Mouse (Mus musculus): Measurements from ENCODE around the gene Gm6408.
"Not testable (repeated sequence)": the region's sequence is repeated elsewhere in the genome, so short reads cannot be mapped to it uniquely, and the experiment has no call there.

The Gm6408 gene

GRCm38 (mm10) chr5:146481665-146482064 lies at the start of gene Gm6408:
Gene Gm6408, plus strand, starts transcription at chr5:146481965.
- DNase-seq (ENCODE audit: low spot score in 2 of 2), result not testable (repeated sequence)

DNA sequence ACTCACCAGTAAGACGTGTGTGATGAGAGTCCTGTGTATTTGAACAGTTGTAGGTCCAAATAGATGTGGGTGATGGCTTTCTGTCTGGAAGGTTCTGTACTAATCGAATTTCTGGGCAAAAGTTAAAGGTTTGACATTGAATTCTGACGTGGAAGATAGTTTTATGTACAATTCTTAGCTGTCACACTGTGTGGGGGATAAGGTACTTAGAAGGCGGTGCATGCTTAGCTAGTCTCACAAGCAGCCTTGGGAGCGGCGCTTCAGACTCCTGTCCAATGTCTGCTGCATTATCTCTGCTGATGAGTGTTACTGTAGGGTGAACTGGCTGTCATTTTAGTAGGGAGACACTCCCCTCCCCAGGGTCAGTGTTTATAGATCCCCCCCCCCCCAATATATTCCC lies 49.3 kb upstream of the Gm6408 start:
- DNase-seq (ENCODE audit: low spot score in 2 of 2), result no peak

DNA sequence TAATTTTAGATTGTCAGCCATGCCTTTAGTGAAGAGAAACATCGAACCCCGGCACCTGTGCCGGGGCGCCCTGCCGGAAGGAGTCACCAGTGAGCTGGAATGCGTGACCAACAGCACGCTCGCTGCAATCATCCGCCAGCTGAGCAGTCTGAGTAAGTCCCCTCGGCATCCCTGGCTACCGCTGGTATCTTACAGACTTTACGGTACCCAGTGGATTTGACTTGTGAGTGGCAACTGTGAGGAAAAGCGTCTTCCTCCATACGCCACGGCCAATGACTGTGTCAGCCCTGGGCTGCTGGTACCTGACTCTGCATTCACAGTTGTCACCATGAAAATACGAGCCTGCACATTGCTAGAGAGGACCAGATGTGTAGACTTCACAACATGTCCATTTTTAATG lies 46.4 kb upstream of the Gm6408 start:
- no peak for DNase-seq (ENCODE audit: low spot score in 2 of 2)

DNA sequence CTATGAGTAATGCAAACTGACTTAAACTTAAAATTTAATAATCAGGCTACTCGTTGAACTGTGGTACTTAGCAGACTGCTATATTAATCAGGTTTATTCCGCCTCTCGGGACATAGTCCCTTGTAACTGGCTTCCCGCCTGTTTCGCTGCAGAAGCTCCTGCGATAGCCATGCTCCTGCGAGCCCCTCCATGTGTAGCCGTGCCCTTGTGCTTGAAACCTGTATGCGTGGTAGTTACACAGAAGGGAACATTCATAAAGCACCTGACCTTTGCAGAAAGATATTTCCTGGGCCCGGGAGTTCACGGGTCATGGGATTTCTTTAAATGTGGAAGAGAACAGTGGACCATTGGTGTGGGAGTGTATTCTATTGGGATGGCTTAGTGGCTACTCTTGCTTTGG lies 45.0 kb upstream of the Gm6408 start:
- no peak for DNase-seq (ENCODE audit: low spot score in 2 of 2)

DNA sequence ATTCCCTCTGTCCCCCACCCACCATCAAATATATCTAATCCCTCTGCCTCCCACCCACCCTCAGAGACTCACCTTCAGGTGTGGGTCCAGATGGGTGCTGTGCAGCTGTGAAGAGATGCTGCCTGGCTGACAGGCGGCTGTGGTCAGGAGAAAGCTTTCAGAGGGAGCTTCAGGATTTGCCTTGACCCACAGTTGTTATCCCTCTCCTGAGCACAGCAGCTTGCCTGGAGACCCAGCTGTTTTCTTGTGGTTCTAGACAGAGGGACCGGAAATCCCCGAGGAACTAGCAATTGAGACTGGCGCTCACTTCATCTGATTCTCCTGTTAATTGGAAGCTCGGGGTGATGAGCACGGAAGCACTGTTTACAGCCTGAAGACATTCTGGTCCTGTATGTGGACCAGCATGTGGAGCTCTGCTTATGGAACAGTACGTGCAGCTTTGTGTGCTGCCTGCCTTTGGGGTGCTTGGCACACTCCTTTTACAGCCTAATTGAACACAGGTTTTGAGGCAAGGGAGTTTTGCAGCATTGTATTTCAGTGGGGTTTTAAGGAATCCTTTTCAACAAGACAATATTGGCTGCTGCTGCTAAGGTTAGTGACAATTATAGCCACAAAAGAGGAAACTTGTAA lies 42.5 kb upstream of the Gm6408 start:
- DNase-seq (ENCODE audit: low spot score in 2 of 2), result no peak

DNA sequence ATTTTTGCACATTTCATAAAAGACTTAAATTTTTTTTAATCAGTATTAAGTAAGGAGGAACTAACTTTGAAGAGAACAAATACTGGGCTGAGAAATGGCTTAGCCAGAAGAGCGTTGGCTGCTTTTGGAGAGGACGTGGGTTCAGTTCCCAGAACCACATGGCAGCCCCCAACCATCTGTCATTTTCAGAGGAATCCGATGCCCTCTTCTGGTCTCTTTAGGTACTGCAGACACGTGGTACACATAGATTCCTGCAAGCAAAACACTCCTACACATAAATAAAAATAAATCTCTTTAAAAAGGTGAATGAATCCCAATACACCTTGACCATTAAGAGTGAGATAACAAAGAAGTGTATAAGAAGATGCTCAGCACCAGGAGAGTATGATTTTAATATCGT lies 41.5 kb upstream of the Gm6408 start:
- DNase-seq (ENCODE audit: low spot score in 2 of 2), result no peak

DNA sequence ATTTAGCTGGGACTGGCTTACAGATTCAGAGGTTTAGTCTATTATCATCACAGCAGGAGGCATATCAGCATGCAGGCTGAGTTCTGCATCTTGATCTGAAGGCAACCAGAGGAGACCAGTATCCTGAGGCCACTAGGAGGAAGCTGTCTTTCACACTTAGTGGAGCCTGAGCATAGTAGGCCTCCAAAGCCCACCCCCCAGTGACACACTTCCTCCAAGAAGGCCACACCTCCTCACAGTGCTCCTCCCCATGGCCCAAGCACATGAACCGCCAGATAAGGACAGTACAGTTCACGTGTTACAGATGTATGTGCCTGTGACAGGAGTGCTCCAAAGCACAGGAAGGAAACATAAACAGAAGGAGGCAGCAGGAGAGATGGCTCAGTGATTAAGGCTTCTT lies 39.0 kb upstream of the Gm6408 start:
- DNase-seq (ENCODE audit: low spot score in 2 of 2), result no peak

GRCm38 (mm10) chr5:146446633-146447032 lies 35.1 kb upstream of the Gm6408 start:
- DNase-seq (ENCODE audit: low spot score in 2 of 2), result no peak

- no peak for DNase-seq (ENCODE audit: low spot score in 2 of 2)
Measured at GRCm38 (mm10) chr5:146451592-146452254, 30.0 kb upstream of the Gm6408 start.

DNA sequence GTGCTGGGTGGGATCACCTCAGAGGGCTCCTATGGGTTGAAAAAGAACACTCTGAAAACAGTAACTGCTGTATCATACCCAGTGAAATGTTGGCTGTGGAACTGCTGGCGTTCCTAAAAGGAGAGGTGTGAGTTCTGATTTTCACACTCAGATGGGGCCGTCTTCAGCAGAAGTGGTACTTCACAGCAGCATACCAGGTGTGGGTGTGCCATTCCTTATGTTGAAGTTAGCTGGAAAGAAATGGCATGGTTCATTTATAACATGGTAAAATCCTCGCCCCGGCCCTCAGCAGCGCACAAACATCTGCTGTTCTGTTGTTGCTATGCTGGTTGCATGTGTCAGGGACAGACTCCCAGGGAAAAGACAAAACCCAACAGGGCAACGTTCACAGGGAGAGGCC lies 28.2 kb upstream of the Gm6408 start:
- no peak for DNase-seq (ENCODE audit: low spot score in 2 of 2)

GRCm38 (mm10) chr5:146461612-146462011 lies 20.2 kb upstream of the Gm6408 start:
- no peak for DNase-seq (ENCODE audit: low spot score in 2 of 2)

DNA sequence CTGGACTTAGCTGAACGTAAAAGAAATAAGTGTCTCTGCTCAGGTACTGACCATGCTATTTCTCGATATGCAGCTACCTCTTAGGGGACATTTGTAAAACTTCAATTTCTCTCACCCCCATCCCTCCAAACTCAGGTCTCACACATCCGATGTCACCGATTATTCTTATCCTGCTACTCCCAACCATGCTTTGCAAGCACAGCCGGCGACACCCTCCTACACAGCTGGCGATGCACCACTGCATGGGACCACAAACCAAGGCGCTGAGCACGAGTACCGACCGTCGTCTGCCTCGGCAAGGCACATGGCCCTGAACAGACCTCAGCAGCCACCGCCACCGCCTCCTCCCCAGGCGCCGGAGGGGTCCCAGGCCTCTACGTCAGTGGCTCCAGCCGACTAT lies 15.1 kb upstream of the Gm6408 start:
- no peak for DNase-seq (ENCODE audit: low spot score in 2 of 2)

- DNase-seq (ENCODE audit: low spot score in 2 of 2), result no peak
Measured at GRCm38 (mm10) chr5:146468311-146468710, 13.5 kb upstream of the Gm6408 start.

DNA sequence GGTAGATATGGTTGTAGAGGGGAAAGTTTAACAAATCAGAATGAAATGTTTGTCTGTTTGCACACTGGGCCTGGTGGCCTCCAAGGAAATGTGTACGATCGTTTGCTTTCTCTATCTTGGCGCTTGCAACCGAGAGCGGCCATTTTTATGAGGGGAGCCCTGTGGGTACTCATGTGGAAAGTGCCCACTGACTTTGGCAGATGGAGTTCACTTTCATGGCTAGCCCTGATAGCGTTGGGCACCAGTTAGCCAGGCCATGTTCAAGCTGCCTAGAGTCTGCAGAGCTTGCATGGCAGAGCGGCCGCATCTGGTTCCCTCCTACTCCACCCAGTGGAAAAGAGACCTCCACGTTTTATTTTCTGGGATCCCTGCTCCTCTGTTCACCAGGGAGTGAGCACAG lies 10.9 kb upstream of the Gm6408 start:
- no peak for DNase-seq (ENCODE audit: low spot score in 2 of 2)

- DNase-seq (ENCODE audit: low spot score in 2 of 2), result no peak
Measured at GRCm38 (mm10) chr5:146471311-146471710, 10.5 kb upstream of the Gm6408 start.

- no peak for DNase-seq (ENCODE audit: low spot score in 2 of 2)
Measured at GRCm38 (mm10) chr5:146471821-146472220, 9.9 kb upstream of the Gm6408 start.

GRCm38 (mm10) chr5:146479564-146479963 lies 2.2 kb upstream of the Gm6408 start:
- DNase-seq (ENCODE audit: low spot score in 2 of 2), result peak in 1 of 2 experiments; percentile 22

DNA sequence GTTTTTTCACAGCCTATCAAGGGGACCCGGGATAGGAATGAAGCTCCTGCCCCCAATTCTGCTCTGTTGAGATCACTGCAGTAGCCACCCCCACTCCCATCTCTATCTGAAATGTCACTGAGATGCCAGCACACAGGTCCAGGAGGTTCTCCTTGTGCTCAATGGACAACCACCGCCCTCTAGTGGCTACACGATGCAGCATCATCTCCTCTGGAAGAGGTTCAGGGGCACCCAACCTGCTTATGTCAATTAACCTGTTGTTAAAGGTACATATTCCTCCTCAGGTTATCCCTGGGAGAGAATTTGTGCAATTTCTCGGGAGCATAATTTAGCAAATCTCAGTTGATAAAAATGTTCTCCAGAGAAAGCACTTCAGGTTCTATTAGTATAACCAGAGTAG lies 7.2 kb downstream of the Gm6408 start:
- peak in 1 of 2 experiments; percentile 45 for DNase-seq (ENCODE audit: low spot score in 2 of 2)

- not testable (repeated sequence) for DNase-seq (ENCODE audit: low spot score in 2 of 2)
Measured at GRCm38 (mm10) chr5:146491063-146491462, 9.3 kb downstream of the Gm6408 start, which contains the start of gene Gm6370. Gene Gm6370, plus strand, starts transcription at chr5:146491363.

DNA sequence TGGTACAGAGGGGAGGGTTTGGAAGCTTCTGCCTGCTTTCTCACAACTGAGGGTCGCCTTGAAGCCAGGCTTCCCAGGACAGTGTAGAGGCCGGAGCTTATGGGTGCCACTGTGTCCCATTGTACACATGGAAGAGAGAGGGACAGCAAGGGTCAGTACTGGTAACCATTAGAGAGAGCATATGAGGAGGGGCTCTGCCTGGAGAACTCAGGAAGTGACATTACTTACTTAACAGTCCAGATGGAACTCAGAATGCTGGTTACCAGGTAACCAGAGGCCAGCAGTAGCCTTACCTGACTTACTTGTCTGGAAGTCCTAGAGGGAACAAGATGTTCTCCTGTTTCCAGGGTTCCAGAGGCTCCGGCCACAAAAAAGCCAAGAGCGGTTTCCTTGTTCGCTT lies 20.3 kb downstream of the Gm6408 start, which contains the start of gene 4930449I24Rik:
Gene 4930449I24Rik (plus strand): TSS at position 301 of the 400 bp plus-strand sequence.
- DNase-seq (ENCODE audit: low spot score in 2 of 2), result not testable (repeated sequence)

DNA sequence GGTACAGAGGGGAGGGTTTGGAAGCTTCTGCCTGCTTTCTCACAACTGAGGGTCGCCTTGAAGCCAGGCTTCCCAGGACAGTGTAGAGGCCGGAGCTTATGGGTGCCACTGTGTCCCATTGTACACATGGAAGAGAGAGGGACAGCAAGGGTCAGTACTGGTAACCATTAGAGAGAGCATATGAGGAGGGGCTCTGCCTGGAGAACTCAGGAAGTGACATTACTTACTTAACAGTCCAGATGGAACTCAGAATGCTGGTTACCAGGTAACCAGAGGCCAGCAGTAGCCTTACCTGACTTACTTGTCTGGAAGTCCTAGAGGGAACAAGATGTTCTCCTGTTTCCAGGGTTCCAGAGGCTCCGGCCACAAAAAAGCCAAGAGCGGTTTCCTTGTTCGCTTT lies 32.1 kb downstream of the Gm6408 start, which contains the start of gene Gm3402:
Gene Gm3402 (plus strand): TSS at position 301 of the 400 bp plus-strand sequence.
- not testable (repeated sequence) for DNase-seq (ENCODE audit: low spot score in 2 of 2)

- not testable (repeated sequence) for DNase-seq (ENCODE audit: low spot score in 2 of 2)
Measured at GRCm38 (mm10) chr5:146525501-146525900, 43.7 kb downstream of the Gm6408 start, which contains the start of gene Gm3404. Gene Gm3404, plus strand, starts transcription at chr5:146525801.

All from spleen, postnatal 10 days (tissue).